ENCODE assay signal across 8 mouse cellular contexts in the genomic region with DNA sequence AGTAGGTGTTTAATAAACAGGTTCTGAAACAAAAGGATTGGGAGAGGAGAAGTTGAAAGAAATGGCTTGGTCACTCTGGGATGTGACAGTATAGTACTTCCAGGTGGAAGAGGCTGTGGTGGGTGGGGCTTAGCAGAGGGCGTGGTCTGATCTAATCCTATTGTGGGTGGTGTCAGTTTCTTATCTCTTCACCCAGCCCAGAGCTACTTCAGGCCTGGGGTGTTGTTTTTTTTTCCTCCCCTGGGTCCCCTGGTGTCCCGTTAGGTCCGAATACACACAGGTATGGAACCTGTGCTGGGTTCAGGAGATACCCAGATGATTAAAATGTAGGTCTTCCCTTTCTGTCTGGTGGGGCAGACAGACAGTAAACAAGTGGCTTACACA. TPM values are rescaled to one million over a fixed set of nuclear protein-coding genes. Genes with fewer than 3 reads are reported as not detected.
DNase-seq lines count a peak whose midpoint lies in the region; ATAC-seq and TF ChIP-seq lines count a peak whose summit lies in the region.

No protein-coding gene starts in this region.

- WGBS in lung, embryonic 15.5 days: 15% methylated on average over 3 of the region's 3 CpGs

- H3K4me3 ChIP-seq in E14TG2a.4 (replicated peaks; ENCODE audit: low read length): peak overlapping the region; percentile 93
- H3K4me3 ChIP-seq in brown adipose tissue, adult 24 weeks (ENCODE audit: insufficient read depth, low read depth, low read length): no peak overlapping the region
- H3K4me3 ChIP-seq in lung, embryonic 15.5 days: peak overlapping the region; percentile 1; the same call in 1 of the 2 replicates

- peaks cover 3% of the 10 kb centered on the region; the same call in 1 of the 2 replicates for H3K36me3 ChIP-seq in E14TG2a.4 (ENCODE audit: insufficient read depth, low read length)
- no peaks in the 10 kb centered on the region for H3K36me3 ChIP-seq in lung, embryonic 15.5 days

- H3K27me3 ChIP-seq in E14TG2a.4 (ENCODE audit: insufficient read depth, low read length): peaks cover 13% of the 10 kb centered on the region
- no peaks in the 10 kb centered on the region for H3K27me3 ChIP-seq in lung, embryonic 15.5 days

- peak; percentile 98 for DNase-seq in heart, adult 11 months
- DNase-seq in kidney, adult 18-20 months: peak; percentile 56
- peak; percentile 46 to 70 for DNase-seq in spleen, adult 18-20 months
- DNase-seq in natural killer cell, adult 2 months (ENCODE audit: low spot score in 2 of 2): no peak

- 0 out of 2 replicates have a peak, but pooled peaks have one; percentile 11 for ATAC-seq in lung, embryonic 15.5 days (ENCODE audit: borderline replicate concordance, extremely low read depth, low FRiP score, low TSS enrichment)
- ATAC-seq in monocyte, adult 5-6 weeks (replicated peaks; ENCODE audit: insufficient number of reproducible peaks, low FRiP score, low TSS enrichment, poor library complexity, severe bottlenecking): no peak

- peak overlapping the region; percentile 52 for H3K27ac ChIP-seq in brown adipose tissue, adult 24 weeks (replicated peaks; ENCODE audit: low read depth, low read length)
- H3K27ac ChIP-seq in lung, embryonic 15.5 days: peak overlapping the region; percentile 99

- H3K9me3 ChIP-seq in E14TG2a.4 (ENCODE audit: low read length): no peaks in the 10 kb centered on the region
- no peaks in the 10 kb centered on the region for H3K9me3 ChIP-seq in lung, embryonic 15.5 days

- H3K4me1 ChIP-seq in E14TG2a.4 (replicated peaks; ENCODE audit: low read depth, low read length): peaks cover 58% of the 10 kb centered on the region
- peaks cover 17% of the 10 kb centered on the region for H3K4me1 ChIP-seq in brown adipose tissue, adult 24 weeks (ENCODE audit: control insufficient read depth, insufficient read depth, insufficient read length, low read length)
- H3K4me1 ChIP-seq in lung, embryonic 15.5 days: peaks cover 49% of the 10 kb centered on the region

- H3K9ac ChIP-seq in lung, embryonic 15.5 days: no peak overlapping the region

- no peak for TF ChIP-seq CTCF in E14TG2a.4 (conservative IDR thresholded peaks at IDR 0.05; ENCODE audit: low read length)

- H3K4me2 ChIP-seq in lung, embryonic 15.5 days: peak overlapping the region; percentile 88

RNA-seq across cellular contexts. Expression of gene Ssbp3, which starts 2.1 kb away (rescaled TPM):
- polyA plus RNA-seq in brown adipose tissue, adult 24 weeks (2012; ENCODE audit: insufficient read depth, insufficient read length, missing spikeins): 31.3 and 36.4 TPM in 2 replicates
- polyA plus RNA-seq in lung, embryonic 15.5 days (2015; fragmentation: Nextera tagmentation; extraction: Ambion mirVana): 90.3 and 90.4 TPM in 2 replicates
- total RNA-seq in monocyte, adult 5-6 weeks (2017): 14.3 to 22.7 TPM (median 19.5 TPM) in 3 replicates

Comparison
In these comparisons a context has a peak if more than half of its experiments do, and no peak if none do; other contexts are left out.
1. DNase-seq: peak in heart, adult 11 months (single experiment), kidney, adult 18-20 months (single experiment) and spleen, adult 18-20 months (2 of 2); none in natural killer cell, adult 2 months (0 of 2).